Mouse (Mus musculus): ENCODE measurements around the gene Pdia6. TPM values are rescaled to one million over a fixed set of nuclear protein-coding genes. Genes with fewer than 3 reads are reported as not detected.

Gene Pdia6
- polyA plus RNA-seq, 1 experiment, result 19.6 TPM

GRCm38 (mm10) chr12:17289060-17289459, 22.7 kb downstream of the Pdia6 start:
- Histone ChIP-seq H3K4me3 (ENCODE audit: low read depth, low read length) (no peak overlapping the region), H3K27me3 (ENCODE audit: control insufficient read depth, insufficient read depth, low read length) (no peaks in the 10 kb centered on the region), H3K4me1 (ENCODE audit: control insufficient read depth, insufficient read depth, insufficient read length, low read length) (no peaks in the 10 kb centered on the region), H3K27ac (ENCODE audit: insufficient read depth, low read depth, low read length) (no peak overlapping the region), H3K36me3 (ENCODE audit: control insufficient read depth, insufficient read depth, low read length) (peaks cover 10% of the 10 kb centered on the region)
- WGBS, result 49% methylated on average over 2 of the region's 2 CpGs
- TF ChIP-seq POLR2A (IDR thresholded peaks at IDR 0.05; ENCODE audit: low read depth, low read length) (no peak), CTCF (IDR thresholded peaks at IDR 0.05; ENCODE audit: extremely low read depth, insufficient read length, insufficient replicate concordance, low read depth, low read length) (no peak)

DNA sequence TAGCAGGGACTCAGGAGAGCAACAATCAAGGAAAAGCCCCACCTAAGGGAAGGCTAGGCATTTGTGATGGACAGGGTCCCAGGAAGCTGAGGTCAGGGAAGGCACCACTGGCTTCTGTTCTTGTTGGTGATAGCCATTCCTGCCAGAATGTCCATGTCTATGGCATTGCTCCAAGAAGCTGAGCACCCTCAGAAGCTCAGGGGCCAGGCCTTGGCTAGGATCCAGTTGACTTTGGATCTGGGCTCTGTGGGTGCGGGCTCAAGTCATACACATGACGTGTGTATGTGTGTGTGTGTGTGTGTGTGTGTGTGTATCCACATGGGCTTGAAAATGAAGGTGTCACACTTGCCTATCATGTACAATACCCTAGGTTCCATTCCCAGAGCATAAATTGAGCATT, 23.6 kb downstream of the Pdia6 start:
- no peak overlapping the region for H3K4me3 ChIP-seq (ENCODE audit: low read depth, low read length)
- peaks cover 4% of the 10 kb centered on the region for H3K36me3 ChIP-seq (ENCODE audit: control insufficient read depth, insufficient read depth, low read length)
- H3K27me3 ChIP-seq (ENCODE audit: control insufficient read depth, insufficient read depth, low read length), result no peaks in the 10 kb centered on the region
- H3K4me1 ChIP-seq (ENCODE audit: control insufficient read depth, insufficient read depth, insufficient read length, low read length), result no peaks in the 10 kb centered on the region
- TF ChIP-seq POLR2A (IDR thresholded peaks at IDR 0.05; ENCODE audit: low read depth, low read length), result no peak
- TF ChIP-seq CTCF (IDR thresholded peaks at IDR 0.05; ENCODE audit: extremely low read depth, insufficient read length, insufficient replicate concordance, low read depth, low read length), result no peak
- WGBS, result 26% methylated on average over 2 of the region's 2 CpGs
- no peak overlapping the region for H3K27ac ChIP-seq (ENCODE audit: insufficient read depth, low read depth, low read length)

- Histone ChIP-seq H3K27me3 (ENCODE audit: control insufficient read depth, insufficient read depth, low read length) (no peaks in the 10 kb centered on the region), H3K4me3 (ENCODE audit: low read depth, low read length) (no peak overlapping the region), H3K27ac (ENCODE audit: insufficient read depth, low read depth, low read length) (no peak overlapping the region), H3K36me3 (ENCODE audit: control insufficient read depth, insufficient read depth, low read length) (no peaks in the 10 kb centered on the region), H3K4me1 (ENCODE audit: control insufficient read depth, insufficient read depth, insufficient read length, low read length) (no peaks in the 10 kb centered on the region)
- TF ChIP-seq CTCF (IDR thresholded peaks at IDR 0.05; ENCODE audit: extremely low read depth, insufficient read length, insufficient replicate concordance, low read depth, low read length) (no peak), POLR2A (IDR thresholded peaks at IDR 0.05; ENCODE audit: low read depth, low read length) (no peak)
- WGBS, result 33% methylated on average over 4 of the region's 4 CpGs
Observed at GRCm38 (mm10) chr12:17290569-17290968, 24.2 kb downstream of the Pdia6 start.

- Histone ChIP-seq H3K27ac (ENCODE audit: insufficient read depth, low read depth, low read length) (no peak overlapping the region), H3K4me1 (ENCODE audit: control insufficient read depth, insufficient read depth, insufficient read length, low read length) (no peaks in the 10 kb centered on the region), H3K4me3 (ENCODE audit: low read depth, low read length) (no peak overlapping the region), H3K36me3 (ENCODE audit: control insufficient read depth, insufficient read depth, low read length) (no peaks in the 10 kb centered on the region), H3K27me3 (ENCODE audit: control insufficient read depth, insufficient read depth, low read length) (no peaks in the 10 kb centered on the region)
- TF ChIP-seq CTCF (IDR thresholded peaks at IDR 0.05; ENCODE audit: extremely low read depth, insufficient read length, insufficient replicate concordance, low read depth, low read length), result no peak
- TF ChIP-seq POLR2A (IDR thresholded peaks at IDR 0.05; ENCODE audit: low read depth, low read length), result no peak
- 51% methylated on average over 2 of the region's 2 CpGs for WGBS
Observed at GRCm38 (mm10) chr12:17296899-17297298, 30.6 kb downstream of the Pdia6 start.

DNA sequence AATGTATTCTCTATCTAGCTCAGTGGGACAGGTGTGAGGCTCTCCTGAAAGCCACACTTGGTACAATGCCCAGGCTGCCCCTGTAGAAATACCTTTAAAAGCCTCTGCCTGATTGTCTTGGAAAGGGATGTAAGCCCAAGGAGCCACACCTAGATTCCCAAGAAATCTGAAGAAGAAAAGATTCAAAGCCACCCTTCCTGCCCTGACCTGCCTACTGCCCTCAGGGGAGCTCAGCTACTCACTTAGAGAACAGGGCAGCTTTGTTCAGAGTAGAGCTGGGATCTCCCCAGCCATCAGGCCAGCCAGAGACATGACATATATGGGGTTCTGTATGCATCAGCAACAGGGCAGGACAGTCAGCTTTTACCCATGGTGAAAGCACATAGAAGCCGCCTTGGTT, 33.6 kb downstream of the Pdia6 start:
- no peaks in the 10 kb centered on the region for H3K36me3 ChIP-seq (ENCODE audit: control insufficient read depth, insufficient read depth, low read length)
- 83% methylated on average over 1 of the region's 1 CpGs for WGBS
- TF ChIP-seq POLR2A (IDR thresholded peaks at IDR 0.05; ENCODE audit: low read depth, low read length), result no peak
- no peak for TF ChIP-seq CTCF (IDR thresholded peaks at IDR 0.05; ENCODE audit: extremely low read depth, insufficient read length, insufficient replicate concordance, low read depth, low read length)
- no peaks in the 10 kb centered on the region for H3K27me3 ChIP-seq (ENCODE audit: control insufficient read depth, insufficient read depth, low read length)
- H3K27ac ChIP-seq (ENCODE audit: insufficient read depth, low read depth, low read length), result no peak overlapping the region
- no peak overlapping the region for H3K4me3 ChIP-seq (ENCODE audit: low read depth, low read length)
- H3K4me1 ChIP-seq (ENCODE audit: control insufficient read depth, insufficient read depth, insufficient read length, low read length), result no peaks in the 10 kb centered on the region

DNA sequence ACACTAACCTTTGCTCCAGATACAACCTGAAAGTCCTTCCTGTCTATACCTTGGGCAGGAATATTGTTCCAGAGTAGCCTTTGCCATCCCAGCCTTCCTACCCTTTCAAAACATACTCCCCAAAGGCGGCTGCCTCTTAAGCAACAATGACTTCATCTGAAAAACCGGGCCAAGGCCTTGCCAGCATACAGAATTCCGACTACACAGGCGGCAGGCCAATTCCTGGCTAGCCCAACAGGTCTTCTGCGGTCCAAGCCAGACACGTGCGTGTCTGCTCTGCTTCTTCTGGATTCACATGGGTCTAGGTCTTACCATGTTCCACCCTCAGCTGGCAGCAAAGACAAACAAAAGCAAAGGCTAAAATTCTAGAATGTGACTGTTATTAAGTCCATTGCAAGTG, 39.1 kb downstream of the Pdia6 start:
- H3K27me3 ChIP-seq (ENCODE audit: control insufficient read depth, insufficient read depth, low read length), result no peaks in the 10 kb centered on the region
- H3K4me3 ChIP-seq (ENCODE audit: low read depth, low read length), result no peak overlapping the region
- H3K27ac ChIP-seq (ENCODE audit: insufficient read depth, low read depth, low read length), result no peak overlapping the region
- H3K4me1 ChIP-seq (ENCODE audit: control insufficient read depth, insufficient read depth, insufficient read length, low read length), result no peaks in the 10 kb centered on the region
- H3K36me3 ChIP-seq (ENCODE audit: control insufficient read depth, insufficient read depth, low read length), result no peaks in the 10 kb centered on the region
- no peak for TF ChIP-seq CTCF (IDR thresholded peaks at IDR 0.05; ENCODE audit: extremely low read depth, insufficient read length, insufficient replicate concordance, low read depth, low read length)
- no peak for TF ChIP-seq POLR2A (IDR thresholded peaks at IDR 0.05; ENCODE audit: low read depth, low read length)
- WGBS, result 80% methylated on average over 7 of the region's 7 CpGs

DNA sequence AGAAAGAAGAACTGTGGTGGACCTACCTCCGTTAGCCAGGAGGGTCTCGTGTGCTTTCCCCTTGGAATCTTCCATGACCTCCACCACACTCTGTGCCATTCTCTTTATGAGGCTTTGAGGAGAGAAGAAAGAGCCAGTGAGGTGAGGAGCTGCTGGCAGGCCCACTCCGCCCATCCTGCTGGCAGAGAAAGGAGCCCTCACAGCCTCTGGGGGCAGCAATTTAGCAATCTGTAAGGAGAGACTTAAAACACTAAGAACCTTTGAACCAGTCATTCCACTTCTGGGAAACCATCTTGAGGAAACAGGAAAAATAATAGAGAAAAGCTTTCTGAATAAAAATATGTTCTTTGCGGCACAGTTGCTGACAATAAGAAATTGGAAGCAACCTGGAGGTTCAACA, 41.9 kb downstream of the Pdia6 start:
- no peaks in the 10 kb centered on the region for H3K36me3 ChIP-seq (ENCODE audit: control insufficient read depth, insufficient read depth, low read length)
- WGBS, result 50% methylated on average over 4 of the region's 4 CpGs
- H3K27ac ChIP-seq (ENCODE audit: insufficient read depth, low read depth, low read length), result no peak overlapping the region
- no peak overlapping the region for H3K4me3 ChIP-seq (ENCODE audit: low read depth, low read length)
- TF ChIP-seq CTCF (IDR thresholded peaks at IDR 0.05; ENCODE audit: extremely low read depth, insufficient read length, insufficient replicate concordance, low read depth, low read length) (no peak), POLR2A (IDR thresholded peaks at IDR 0.05; ENCODE audit: low read depth, low read length) (no peak)
- no peaks in the 10 kb centered on the region for H3K27me3 ChIP-seq (ENCODE audit: control insufficient read depth, insufficient read depth, low read length)
- no peaks in the 10 kb centered on the region for H3K4me1 ChIP-seq (ENCODE audit: control insufficient read depth, insufficient read depth, insufficient read length, low read length)

Measured in small intestine, adult 2 months (tissue).